Mouse (Mus musculus) A20 (cell line): Measurements from ENCODE around the gene Arhgap44.

ENCODE experiments used
- DNase-seq: peaks from one replicate; pipeline ENCODE4 v3.0.0-alpha.2; 2011; ENCODE audit warnings: low read depth, low spot score

Arhgap44 gene

DNA sequence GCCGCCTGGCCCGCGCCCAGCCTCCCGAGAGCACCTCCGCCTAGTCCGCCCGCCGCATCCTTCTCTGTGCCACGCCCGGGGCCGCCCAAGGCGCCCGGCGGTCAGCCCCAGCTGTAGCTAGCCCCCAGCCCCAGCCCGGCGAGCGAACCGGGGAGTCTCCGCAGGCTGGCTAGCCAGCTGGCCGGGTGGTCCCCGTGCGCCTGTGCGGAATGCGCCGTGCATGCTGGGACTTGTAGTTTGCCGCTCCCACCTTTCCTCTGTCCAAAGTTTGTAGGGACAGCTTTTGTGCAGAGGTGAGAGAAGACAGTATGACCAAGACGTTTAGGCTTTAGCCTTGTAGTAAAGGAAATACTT lies at the start of gene Arhgap44:
Arhgap44 (minus strand) TSS at position 195 of the 354 bp plus-strand sequence.
- no peak for DNase-seq

DNA sequence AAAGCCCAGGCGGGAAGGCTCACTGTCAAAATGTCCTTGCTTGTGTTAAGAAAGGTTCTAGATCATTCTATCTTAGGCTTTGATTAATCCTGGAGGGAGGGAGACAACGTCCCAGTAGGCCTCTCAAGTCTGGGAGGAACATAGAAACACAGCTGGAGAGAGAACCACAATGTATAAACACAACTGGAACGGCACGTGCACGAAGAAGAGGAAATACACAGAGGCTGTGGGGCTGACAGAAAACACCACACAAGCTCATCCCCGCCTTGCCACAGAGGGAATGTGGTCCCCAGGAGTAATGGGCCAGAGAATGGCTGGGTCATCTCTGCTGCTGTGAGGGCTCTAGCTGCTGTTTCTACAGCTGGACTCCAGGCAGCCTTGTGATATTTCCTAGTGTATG lies 48.9 kb upstream of the Arhgap44 start:
- no peak for DNase-seq

DNA sequence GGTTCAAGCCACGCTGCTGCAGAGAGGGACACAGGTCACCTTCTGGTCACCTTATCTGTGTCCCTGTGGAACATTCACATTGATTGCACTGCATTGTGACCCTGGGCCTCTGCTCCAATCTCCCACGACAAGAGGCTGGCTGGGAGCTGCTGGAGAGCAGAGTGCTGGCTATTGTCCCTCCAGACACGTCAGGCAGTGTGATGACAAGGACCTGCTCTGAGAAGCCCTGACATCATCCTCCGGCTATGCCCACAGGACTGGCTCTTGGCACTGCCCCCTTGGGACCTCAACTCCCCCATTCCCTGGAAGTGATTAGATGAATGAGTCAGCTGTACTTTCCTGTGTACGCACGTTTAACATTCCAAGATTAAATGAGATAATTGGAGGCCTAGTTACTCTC lies 46.7 kb upstream of the Arhgap44 start:
- DNase-seq: no peak

DNA sequence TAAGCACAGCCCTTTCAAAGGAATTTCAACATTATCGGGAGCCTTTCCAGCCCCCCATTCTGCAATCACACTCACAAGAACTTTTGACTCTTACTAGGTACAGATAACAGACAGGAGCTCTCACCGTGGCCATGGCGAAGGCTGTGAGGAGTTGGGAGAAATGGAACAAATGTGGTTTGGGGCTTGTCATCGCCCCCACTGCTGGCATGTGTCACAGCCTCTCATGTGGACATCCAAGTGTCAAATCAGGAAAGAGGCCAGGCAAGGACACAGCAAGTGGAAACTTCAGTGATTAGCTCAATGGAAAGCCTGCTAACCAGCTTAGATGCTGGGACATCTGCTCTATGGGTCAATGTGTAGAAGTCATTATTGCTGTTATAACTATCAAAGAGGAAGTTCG lies 42.5 kb upstream of the Arhgap44 start:
- DNase-seq: no peak

- DNase-seq: no peak
Measured at GRCm38 (mm10) chr11:65204651-65205050, 41.9 kb upstream of the Arhgap44 start.

DNA sequence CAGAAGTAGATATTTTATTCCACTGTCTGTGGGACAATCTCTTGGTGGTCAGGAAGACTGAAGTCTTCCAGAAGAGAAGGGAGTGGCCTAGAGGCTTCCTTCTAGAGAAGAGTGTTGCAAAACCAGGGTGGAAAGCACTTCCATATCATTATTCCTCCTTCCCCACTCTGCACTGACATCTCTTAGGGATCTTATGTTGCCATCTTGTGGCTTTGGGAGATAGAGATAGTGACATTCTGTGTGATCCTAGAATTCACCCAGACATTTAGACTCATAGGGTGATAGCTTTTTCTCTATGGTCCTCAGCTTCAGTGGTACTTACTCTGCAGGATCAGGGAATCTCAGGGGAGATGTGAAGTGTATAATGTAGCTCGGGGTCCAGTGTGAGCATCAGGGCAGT lies 40.3 kb upstream of the Arhgap44 start:
- no peak for DNase-seq

GRCm38 (mm10) chr11:65202236-65202635 lies 39.5 kb upstream of the Arhgap44 start:
- no peak for DNase-seq

GRCm38 (mm10) chr11:65198026-65198425 lies 35.3 kb upstream of the Arhgap44 start:
- no peak for DNase-seq

GRCm38 (mm10) chr11:65197280-65197679 lies 34.5 kb upstream of the Arhgap44 start:
- DNase-seq: peak; percentile 18

DNA sequence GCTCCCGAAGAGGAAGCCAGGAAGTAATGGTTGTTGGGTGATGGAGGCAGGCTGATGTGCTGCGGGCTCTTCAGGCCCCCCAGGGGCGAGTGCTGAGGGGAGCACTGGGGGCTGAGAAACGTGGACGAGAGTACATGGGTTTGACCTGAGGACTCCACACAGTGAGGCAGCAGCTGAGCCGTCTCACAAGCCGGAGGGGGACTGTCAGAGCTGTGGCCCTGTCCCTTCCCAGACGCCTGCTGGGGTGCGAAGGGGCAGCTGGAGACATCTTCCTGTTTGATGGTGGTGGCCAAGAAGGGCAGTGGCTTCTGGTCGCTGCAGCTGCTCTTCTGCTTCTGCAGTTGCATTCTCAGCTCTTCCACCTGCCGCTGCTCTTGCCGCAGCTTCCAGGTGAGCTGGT lies 24.2 kb upstream of the Arhgap44 start:
- no peak for DNase-seq

DNA sequence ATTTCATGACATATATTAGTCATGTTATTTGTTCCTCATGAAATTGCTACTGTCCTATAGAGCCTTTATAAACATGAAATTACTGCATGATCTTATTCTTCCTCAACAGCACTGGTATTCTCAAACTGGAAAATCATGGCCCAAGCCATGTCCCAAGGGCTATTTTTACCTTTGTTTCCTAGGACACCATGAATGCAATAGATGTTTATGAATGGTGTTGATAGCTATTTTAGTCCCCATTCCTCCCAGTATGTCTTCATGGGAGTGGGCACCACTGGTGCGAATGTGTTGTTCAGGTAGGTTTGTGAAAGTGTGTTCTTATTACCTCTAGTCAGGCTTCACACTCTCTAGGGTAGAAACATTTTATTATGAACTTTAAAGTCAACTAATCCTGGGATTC lies 22.4 kb upstream of the Arhgap44 start:
- DNase-seq: no peak

DNA sequence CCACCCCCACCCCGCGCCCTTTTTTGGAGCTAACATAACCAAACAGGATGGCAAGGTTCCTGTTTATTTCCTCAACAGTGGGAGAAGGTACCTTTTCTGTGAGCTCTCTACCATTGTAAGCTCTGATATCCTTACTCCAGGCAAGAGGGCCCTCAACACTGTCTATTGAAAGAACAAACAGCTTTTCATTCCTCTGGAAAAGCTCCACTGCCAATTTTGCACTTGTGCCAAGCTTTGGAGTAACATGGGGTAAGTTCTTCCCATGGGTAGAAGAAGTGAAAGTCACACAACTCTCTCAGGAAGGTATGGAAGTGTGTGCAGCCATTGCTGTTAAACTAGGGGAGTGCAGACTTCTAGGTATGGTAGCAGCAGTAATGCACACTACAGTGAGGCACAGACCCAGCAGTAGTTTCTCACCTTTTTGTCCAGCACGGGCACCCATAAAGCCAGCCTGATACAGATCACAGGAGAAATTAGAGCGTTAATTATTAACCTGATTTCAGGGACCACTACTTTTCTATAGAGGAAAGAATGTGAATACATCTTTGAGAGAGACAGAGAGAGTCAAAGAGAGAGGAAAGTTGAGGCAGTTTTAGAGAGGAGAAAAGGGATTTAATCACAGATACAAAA lies 7.5 kb upstream of the Arhgap44 start:
- no peak for DNase-seq

- no peak for DNase-seq
Measured at GRCm38 (mm10) chr11:65161881-65162766, 637 bp downstream of the Arhgap44 start.

DNA sequence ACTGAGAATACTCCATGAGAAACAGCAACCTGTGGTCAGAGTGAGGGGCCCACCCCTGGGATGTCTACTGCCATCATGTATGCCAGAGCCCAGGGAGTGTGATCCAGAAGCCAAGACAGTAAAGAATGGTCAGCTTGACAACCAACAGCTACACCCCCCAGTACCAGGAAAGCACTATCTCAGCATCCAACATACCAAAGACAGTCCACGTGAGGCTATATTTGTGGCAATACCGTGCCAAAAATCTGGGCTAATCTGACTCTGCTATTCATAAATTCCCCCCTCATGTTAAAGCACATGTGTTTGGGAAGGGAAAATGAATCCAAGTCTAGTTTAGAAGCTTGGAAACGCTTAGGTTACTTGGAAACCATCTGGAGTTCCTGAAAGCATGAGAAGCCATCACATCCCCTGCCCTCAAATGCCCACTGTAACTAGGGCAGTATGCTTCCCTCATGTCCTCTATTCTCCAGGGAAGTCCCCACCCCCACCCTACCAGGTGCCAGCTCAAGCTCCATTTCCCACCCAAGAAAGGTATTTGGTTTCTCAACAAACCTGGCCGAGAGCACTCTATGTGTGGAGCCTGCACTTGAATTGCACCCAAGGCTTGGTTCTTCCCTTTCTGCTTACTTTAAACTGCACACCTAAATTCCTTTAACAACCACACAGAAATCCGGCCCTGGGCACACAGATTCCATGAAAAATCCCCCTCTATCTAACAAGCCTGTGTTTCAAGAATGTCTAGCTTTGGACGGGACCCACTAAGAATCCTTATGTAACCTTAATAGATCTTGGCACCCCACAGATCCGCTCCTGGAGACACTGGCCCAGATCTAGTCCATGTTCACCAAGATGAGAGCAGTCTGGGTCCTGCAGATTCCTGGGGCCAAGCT lies 1.5 kb downstream of the Arhgap44 start:
- DNase-seq: no peak

DNA sequence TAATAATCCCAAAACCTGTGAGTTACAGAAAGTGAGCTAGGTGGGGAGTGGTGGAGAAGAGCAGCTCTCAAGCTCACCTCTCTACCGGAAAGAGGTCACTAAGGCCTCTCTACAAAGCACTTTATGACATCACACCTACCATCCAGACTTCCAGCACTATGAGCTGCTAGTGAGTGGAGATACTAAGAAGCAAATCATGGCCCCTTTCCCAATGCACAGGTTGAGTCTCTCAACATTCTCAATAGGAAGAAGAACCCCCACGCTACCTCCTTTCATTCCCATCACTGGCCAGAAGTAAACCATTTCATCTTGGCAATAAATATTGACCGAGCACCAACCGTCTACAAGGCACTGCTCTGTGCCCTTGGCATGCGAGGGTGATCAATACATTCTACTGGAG lies 3.0 kb downstream of the Arhgap44 start, which contains the start of gene 1700086D15Rik:
1700086D15Rik (minus strand) TSS at position 101 of the 400 bp plus-strand sequence.
- no peak for DNase-seq

DNA sequence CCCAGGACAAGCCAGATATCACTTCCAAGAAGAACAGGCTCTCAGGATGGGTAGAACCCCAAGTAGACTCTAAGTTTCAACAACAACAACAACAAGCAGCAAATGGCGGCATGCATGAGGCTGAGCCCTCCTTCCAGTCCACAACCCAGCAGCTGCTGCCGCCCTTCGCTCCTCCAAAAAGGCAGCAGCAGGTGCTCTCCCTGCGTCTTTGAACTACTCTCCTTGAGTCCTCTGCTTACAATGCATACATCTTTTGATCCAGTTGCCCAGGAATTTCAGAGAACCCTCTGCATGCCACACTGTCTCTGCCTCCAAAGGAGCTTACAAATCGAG lies 4.1 kb downstream of the Arhgap44 start:
- no peak for DNase-seq

DNA sequence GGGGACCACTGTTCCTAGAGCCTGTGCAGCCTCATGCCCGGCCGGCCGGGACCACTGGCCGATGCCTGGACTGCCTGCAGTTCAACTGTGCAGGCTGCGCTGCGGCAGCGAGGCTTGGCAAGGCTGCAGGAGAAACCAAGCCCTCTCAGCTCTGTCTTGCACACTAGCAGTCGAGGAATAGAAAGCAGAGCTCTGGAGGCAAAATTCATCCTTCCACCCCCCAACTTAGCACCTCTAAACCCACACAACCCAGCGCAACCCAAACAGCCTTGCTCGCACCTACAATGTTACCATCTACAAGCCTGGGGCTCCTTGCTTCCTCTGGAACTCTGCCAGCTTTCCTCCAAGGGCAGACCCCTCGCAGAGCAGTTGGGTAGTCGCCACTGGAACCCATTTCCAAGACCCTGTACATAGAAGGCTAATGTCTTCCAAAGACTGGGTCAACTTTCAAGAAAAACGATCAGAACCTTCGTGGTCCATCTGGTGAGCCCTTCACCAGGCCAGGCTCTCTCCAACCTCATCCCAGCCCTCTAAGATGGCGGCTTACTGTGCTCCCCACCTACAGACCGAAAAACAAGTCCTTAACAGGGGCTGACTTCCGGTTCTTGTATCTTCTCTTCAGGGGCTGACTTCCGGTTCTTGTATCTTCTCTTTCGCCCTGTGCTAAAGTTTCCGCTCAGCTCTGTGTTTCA lies 4.6 kb downstream of the Arhgap44 start:
- no peak for DNase-seq

DNA sequence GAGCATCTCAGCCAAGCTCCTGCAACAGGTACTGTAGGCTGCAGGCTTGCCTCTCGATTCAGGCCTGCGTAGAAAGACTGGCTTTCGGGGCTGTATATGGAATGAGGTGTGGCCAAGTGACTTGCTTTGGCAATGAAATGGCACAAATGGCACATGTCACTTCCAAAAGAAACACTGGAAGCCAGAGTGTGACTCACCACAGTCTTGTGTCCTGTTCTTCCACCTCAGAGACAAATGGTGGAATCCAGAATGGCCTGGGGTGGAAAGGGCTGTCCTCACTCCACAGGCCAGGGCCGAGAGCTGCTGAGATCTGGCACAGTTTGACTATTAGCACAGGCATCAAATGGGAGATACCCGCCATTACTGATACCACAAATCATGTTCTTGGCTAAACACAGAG lies 9.8 kb downstream of the Arhgap44 start:
- DNase-seq: no peak

GRCm38 (mm10) chr11:65148441-65148840 lies 14.3 kb downstream of the Arhgap44 start:
- no peak for DNase-seq

GRCm38 (mm10) chr11:65142838-65143417 lies 19.8 kb downstream of the Arhgap44 start:
- no peak for DNase-seq

DNA sequence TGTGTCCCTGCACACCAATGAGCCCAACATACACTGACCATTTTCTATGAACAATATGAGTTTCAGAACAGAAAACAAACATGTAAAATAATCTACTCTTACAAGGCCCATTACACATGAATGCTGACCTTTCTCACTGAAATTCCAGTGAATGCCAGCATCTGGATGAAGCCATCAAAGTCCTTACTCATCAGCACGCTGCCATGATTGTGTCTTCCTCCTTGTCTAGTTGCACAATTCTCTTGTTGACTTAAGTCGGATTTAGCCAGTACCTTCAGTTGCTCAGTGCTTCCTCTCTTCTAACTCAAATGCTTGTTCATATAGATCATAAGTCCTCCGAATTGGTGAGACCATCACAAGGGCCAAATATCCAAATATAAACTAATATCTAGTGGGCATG lies 23.7 kb downstream of the Arhgap44 start:
- no peak for DNase-seq
